Mouse (Mus musculus) heart, adult 2 months (tissue): ENCODE results near the gene Mrps25. TPM values are rescaled to one million over a fixed set of nuclear protein-coding genes. Genes with fewer than 3 reads are reported as not detected.

Experiments
- DNase-seq, 2 experiments: peaks; one replicate each; pipeline ENCODE4 v3.0.0; 2021
- H3K27ac ChIP-seq: fragments of 200-600 bp; 2 replicates; pipeline ENCODE4 v1.8.1; 2022
- H3K27me3 ChIP-seq: fragments of 200-500 bp; 2 replicates; pipeline ENCODE4 v1.6.1; 2012; ENCODE audit warnings: mild to moderate bottlenecking, low read length, inconsistent platforms, mixed read lengths; ENCODE audit not compliant: control insufficient read depth, insufficient read depth
- H3K36me3 ChIP-seq: fragments of 200-500 bp; 2 replicates; pipeline ENCODE4 v1.6.1; 2012; ENCODE audit warnings: low read length, inconsistent platforms; ENCODE audit not compliant: control insufficient read depth, insufficient read depth
- H3K4me1 ChIP-seq: fragments of 200-500 bp; 2 replicates; pipeline ENCODE4 v1.6.1; 2011; ENCODE audit warnings: low read length; ENCODE audit not compliant: control insufficient read depth, insufficient read depth
- H3K4me3 ChIP-seq: fragments of 200-600 bp; 2 replicates; pipeline ENCODE4 v1.8.1; 2022
- H3K79me2 ChIP-seq: fragments of 200-500 bp; replicated peaks from 2 replicates; pipeline ENCODE4 v1.6.1; 2012; ENCODE audit warnings: mild to moderate bottlenecking, inconsistent platforms, low read length, moderate library complexity, mixed read lengths; ENCODE audit not compliant: control insufficient read depth, insufficient read depth
- H3K9ac ChIP-seq: fragments of 200-500 bp; 2 replicates; pipeline ENCODE4 v1.6.1; 2012; ENCODE audit warnings: low read depth, mild to moderate bottlenecking, control low read depth, inconsistent platforms, low read length, mixed read lengths
- CTCF ChIP-seq: fragments of 200-600 bp; IDR thresholded peaks from 2 replicates; pipeline ENCODE4 v1.8.1; 2022; ENCODE audit warnings: antibody characterized with exemption, mild to moderate bottlenecking, moderate library complexity
- EP300 ChIP-seq: fragments of 200-500 bp; IDR thresholded peaks from 2 replicates; pipeline ENCODE4 v1.6.1; 2011; ENCODE audit warnings: low read depth, low read length, control low read depth; ENCODE audit not compliant: insufficient read depth
- POLR2A ChIP-seq: fragments of 200-500 bp; IDR thresholded peaks from 2 replicates; pipeline ENCODE4 v1.6.1; 2011; ENCODE audit warnings: mild to moderate bottlenecking, low read depth, low read length, control low read depth; ENCODE audit not compliant: insufficient read depth
- WGBS: fragments of 180-500 bp; shearing (Covaris S2); methylation state at CpG from one replicate; pipeline ENCODE4 v1.1.7; 2018; 5-methylcytosine and 5-hydroxymethylcytosine counted together
- intact Hi-C: fragments of 180-260 bp; cut with DNase I; formaldehyde crosslinking; loops from one replicate; pipeline ENCODE4 v1.15.1; 2025
- polyA plus RNA-seq: library from polyadenylated mRNA; depleted of rRNA; stranded (reverse); fragments of >200 nt; gene quantifications from 2 replicates; pipeline ENCODE4 v1.2.3, GENCODE M21; 2012
- total RNA-seq, 2 experiments: library from RNA; stranded (reverse); gene quantifications; 2 replicates each; pipeline ENCODE4 v1.2.3; 2021

Gene Mrps25
- total and polyA plus RNA-seq, 3 experiments: 21.2 to 76.5 (median 70.5) TPM

GRCm38 (mm10) chr6:92222021-92222420, 38.2 kb upstream of the Mrps25 start:
- no peak for TF ChIP-seq POLR2A
- no peak for TF ChIP-seq EP300
- TF ChIP-seq CTCF: no peak
- Histone ChIP-seq H3K36me3 (no peaks in the 10 kb centered on the region), H3K27ac (no peak overlapping the region), H3K9ac (no peak overlapping the region), H3K4me3 (no peak overlapping the region), H3K79me2 (no peaks in the 10 kb centered on the region), H3K27me3 (no peaks in the 10 kb centered on the region), H3K4me1 (no peaks in the 10 kb centered on the region)
- DNase-seq: no peak
- intact Hi-C loops: loop anchor here (10.0 kb wide), 1 partner anchor 683 kb away; no protein-coding TSS in a partner anchor
- WGBS: 58% methylated on average over 3 of the region's 3 CpGs

GRCm38 (mm10) chr6:92221604-92222003, 37.8 kb upstream of the Mrps25 start:
- no peak overlapping the region for H3K4me3 ChIP-seq
- H3K79me2 ChIP-seq: no peaks in the 10 kb centered on the region
- intact Hi-C loops: loop anchor here (2.0 to 10.0 kb wide), 2 partner anchors 47 to 683 kb away; no protein-coding TSS in a partner anchor
- WGBS: 70% methylated on average over 6 of the region's 6 CpGs
- H3K27me3 ChIP-seq: no peaks in the 10 kb centered on the region
- H3K27ac ChIP-seq: no peak overlapping the region
- H3K4me1 ChIP-seq: no peaks in the 10 kb centered on the region
- no peak for TF ChIP-seq EP300
- TF ChIP-seq CTCF: no peak
- no peak for TF ChIP-seq POLR2A
- no peak overlapping the region for H3K9ac ChIP-seq
- no peak for DNase-seq
- no peaks in the 10 kb centered on the region for H3K36me3 ChIP-seq

- peak in 1 of 2 experiments; percentile 9 for DNase-seq
- Histone ChIP-seq H3K27me3 (no peaks in the 10 kb centered on the region), H3K4me3 (no peak overlapping the region), H3K4me1 (no peaks in the 10 kb centered on the region), H3K27ac (no peak overlapping the region), H3K36me3 (no peaks in the 10 kb centered on the region), H3K9ac (no peak overlapping the region), H3K79me2 (no peaks in the 10 kb centered on the region)
- 34% methylated on average over 3 of the region's 3 CpGs for WGBS
- intact Hi-C loops: no loop called here
- TF ChIP-seq CTCF: peak; percentile 64
- no peak for TF ChIP-seq POLR2A
Measured at GRCm38 (mm10) chr6:92219445-92219844, 35.6 kb upstream of the Mrps25 start.

GRCm38 (mm10) chr6:92214773-92215449, 31.1 kb upstream of the Mrps25 start, which contains the start of gene Rbsn:
Gene Rbsn (minus strand): TSS chr6:92214925.
- H3K4me1 ChIP-seq: peaks cover 2% of the 10 kb centered on the region; the same call in 1 of the 2 replicates
- TF ChIP-seq EP300 (0 out of 2 replicates have a peak, but pooled peaks have one; percentile 45), POLR2A (peak; percentile 82), CTCF (peak; percentile 45)
- peak within 1 kb of the TSS; percentile 94 for H3K4me3 ChIP-seq
- peak; percentile 94 to 95 for DNase-seq
- WGBS: 8% methylated on average over 35 of the region's 35 CpGs
- peaks cover 1% of the 10 kb centered on the region; the same call in 1 of the 2 replicates for H3K79me2 ChIP-seq
- no peaks in the 10 kb centered on the region for H3K27me3 ChIP-seq
- H3K36me3 ChIP-seq: no peaks in the 10 kb centered on the region
- H3K27ac ChIP-seq: peak within 1 kb of the TSS; percentile 79
- intact Hi-C loops: loop anchor here (5.0 kb wide), 1 partner anchor 338 kb away; the partner anchor contains the start of gene Ccdc174
- H3K9ac ChIP-seq: peak within 1 kb of the TSS; percentile 88

GRCm38 (mm10) chr6:92214055-92214772, 30.4 kb upstream of the Mrps25 start:
- H3K79me2 ChIP-seq: peaks cover 1% of the 10 kb centered on the region; the same call in 1 of the 2 replicates
- DNase-seq: peak; percentile 7 to 27
- under 1% methylated on average over 48 of the region's 48 CpGs for WGBS
- intact Hi-C loops: loop anchor here (5.0 kb wide), 1 partner anchor 337 kb away; the partner anchor contains the start of gene Ccdc174
- peak overlapping the region; percentile 94 for H3K4me3 ChIP-seq
- H3K36me3 ChIP-seq: no peaks in the 10 kb centered on the region
- no peaks in the 10 kb centered on the region for H3K27me3 ChIP-seq
- peak overlapping the region; percentile 88 for H3K9ac ChIP-seq
- H3K27ac ChIP-seq: peak overlapping the region; percentile 79
- peaks cover 2% of the 10 kb centered on the region; the same call in 1 of the 2 replicates for H3K4me1 ChIP-seq
- TF ChIP-seq CTCF (no peak), EP300 (no peak), POLR2A (no peak)
